Mouse (Mus musculus) megakaryocyte, embryonic 14.5 days (primary cell): ENCODE data around the gene Slc25a38. TPM values are rescaled to one million over a fixed set of nuclear protein-coding genes. Genes with fewer than 3 reads are reported as not detected.

Experiments used
- H3K27me3 ChIP-seq: replicated peaks from 2 replicates; pipeline ENCODE3; 2012; ENCODE audit warnings: inconsistent platforms
- H3K36me3 ChIP-seq: replicated peaks from 2 replicates; pipeline ENCODE3; 2012; ENCODE audit warnings: low read length, inconsistent platforms, mixed read lengths
- H3K4me1 ChIP-seq: 2 replicates; pipeline ENCODE4 v1.6.1; 2012; ENCODE audit warnings: inconsistent platforms
- H3K4me3 ChIP-seq: replicated peaks from 2 replicates; pipeline ENCODE3; 2012; ENCODE audit warnings: moderate library complexity, mild to moderate bottlenecking, inconsistent platforms
- H3K9me3 ChIP-seq: 2 replicates; pipeline ENCODE4 v1.6.1; 2012; ENCODE audit warnings: inconsistent platforms
- FLI1 ChIP-seq: IDR thresholded peaks from 2 replicates; pipeline ENCODE4 v1.6.1; 2012; ENCODE audit warnings: low read length, inconsistent platforms, mixed read lengths
- GATA1 ChIP-seq: IDR thresholded peaks from 3 replicates; pipeline ENCODE4 v1.6.1; 2012; ENCODE audit warnings: mixed read lengths, low read length, inconsistent platforms, borderline replicate concordance
- polyA plus RNA-seq: library from polyadenylated mRNA; stranded (reverse); fragments of >175 nt; gene quantifications from 2 replicates; pipeline ENCODE4 v1.2.3, GENCODE M21; 2012; ENCODE audit warnings: low replicate concordance; ENCODE audit not compliant: insufficient read depth

Slc25a38 gene
- polyA plus RNA-seq: 45.8 and 48.0 TPM in 2 replicates

- no peaks in the 10 kb centered on the region for H3K27me3 ChIP-seq
- TF ChIP-seq FLI1: peak; percentile 61; the same call in 1 of the 2 replicates
- no peak for TF ChIP-seq GATA1
- no peaks in the 10 kb centered on the region for H3K9me3 ChIP-seq
- H3K4me1 ChIP-seq: peaks cover 44% of the 10 kb centered on the region
- H3K36me3 ChIP-seq: peaks cover 4% of the 10 kb centered on the region
- peak within 1 kb of the TSS; percentile 94 for H3K4me3 ChIP-seq
These were observed at the start of gene Slc25a38 for GRCm38 (mm10) chr9:120110211-120111018. Gene Slc25a38, plus strand, starts transcription at chr9:120110374.

DNA sequence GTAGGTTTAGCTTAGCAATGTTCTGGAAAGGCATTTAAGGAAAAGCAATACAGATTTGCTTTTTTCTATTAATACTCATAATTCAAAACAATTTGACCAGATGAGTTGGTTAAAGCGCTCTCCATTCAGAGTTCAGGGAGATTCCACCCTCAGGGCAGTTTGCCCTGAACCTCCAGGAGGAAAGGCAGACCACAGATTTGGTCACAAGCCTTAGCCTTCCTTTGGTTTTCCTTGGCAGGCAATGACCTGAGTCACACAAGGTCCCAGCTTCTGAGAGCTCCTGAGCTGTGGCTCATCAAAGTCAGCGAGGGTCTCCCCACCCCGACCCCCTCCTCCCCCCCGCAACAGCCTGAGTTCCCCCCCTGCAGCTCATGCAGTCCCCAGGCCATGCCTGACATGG is 45.9 kb upstream of the Slc25a38 start:
- TF ChIP-seq FLI1: no peak
- no peak for TF ChIP-seq GATA1
- Histone ChIP-seq H3K36me3 (no peaks in the 10 kb centered on the region), H3K9me3 (peaks cover 8% of the 10 kb centered on the region; the same call in 1 of the 2 replicates), H3K4me3 (no peak overlapping the region), H3K4me1 (peaks cover 11% of the 10 kb centered on the region), H3K27me3 (peaks cover 16% of the 10 kb centered on the region)

GRCm38 (mm10) chr9:120067609-120068008 is 42.6 kb upstream of the Slc25a38 start:
- Histone ChIP-seq H3K27me3 (peaks cover 26% of the 10 kb centered on the region), H3K9me3 (no peaks in the 10 kb centered on the region), H3K4me3 (no peak overlapping the region), H3K4me1 (peaks cover 20% of the 10 kb centered on the region), H3K36me3 (no peaks in the 10 kb centered on the region)
- TF ChIP-seq FLI1 (no peak), GATA1 (no peak)

- TF ChIP-seq GATA1 (no peak), FLI1 (no peak)
- H3K36me3 ChIP-seq: no peaks in the 10 kb centered on the region
- H3K27me3 ChIP-seq: peaks cover 26% of the 10 kb centered on the region
- peak overlapping the region; percentile 48 for H3K4me3 ChIP-seq
- peaks cover 23% of the 10 kb centered on the region for H3K4me1 ChIP-seq
- no peaks in the 10 kb centered on the region for H3K9me3 ChIP-seq
These were observed 42.1 kb upstream of the Slc25a38 start for GRCm38 (mm10) chr9:120068047-120068446.

- TF ChIP-seq GATA1 (no peak), FLI1 (no peak)
These were observed 40.4 kb upstream of the Slc25a38 start, which contains the start of gene Cx3cr1 for GRCm38 (mm10) chr9:120069779-120070178. Gene Cx3cr1, minus strand, starts transcription at chr9:120069879.

DNA sequence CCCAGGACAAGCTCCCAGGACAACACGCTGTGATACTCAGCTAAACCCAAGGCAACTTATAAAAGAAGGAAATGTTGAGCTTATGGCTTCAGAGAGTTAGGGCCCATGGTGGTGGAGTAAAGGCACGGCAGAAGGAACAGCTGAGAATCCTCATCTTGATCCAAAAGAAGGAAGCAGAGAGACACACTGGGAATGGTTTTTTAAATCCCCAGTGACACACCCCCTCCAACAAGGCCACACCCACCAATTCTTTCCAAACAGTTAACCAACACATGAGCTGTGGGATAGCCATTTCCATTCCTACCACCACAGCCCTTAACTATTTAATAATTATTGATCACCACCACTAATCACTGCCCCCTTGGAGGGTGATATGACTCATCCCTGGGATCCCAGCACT is 38.9 kb upstream of the Slc25a38 start:
- Histone ChIP-seq H3K4me3 (no peak overlapping the region), H3K4me1 (peaks cover 26% of the 10 kb centered on the region), H3K9me3 (no peaks in the 10 kb centered on the region), H3K27me3 (peaks cover 24% of the 10 kb centered on the region), H3K36me3 (no peaks in the 10 kb centered on the region)
- TF ChIP-seq GATA1 (no peak), FLI1 (no peak)

More at GRCm38 (mm10) chr9:120069779-120070178, 40.4 kb upstream of the Slc25a38 start, which contains the start of gene Cx3cr1:
- no peaks in the 10 kb centered on the region for H3K9me3 ChIP-seq
- peaks cover 26% of the 10 kb centered on the region for H3K27me3 ChIP-seq
- H3K36me3 ChIP-seq: no peaks in the 10 kb centered on the region
- peaks cover 26% of the 10 kb centered on the region for H3K4me1 ChIP-seq
- peak within 1 kb of the TSS; percentile 60 for H3K4me3 ChIP-seq

GRCm38 (mm10) chr9:120073169-120073568 is 37.0 kb upstream of the Slc25a38 start:
- peaks cover 22% of the 10 kb centered on the region for H3K4me1 ChIP-seq
- H3K36me3 ChIP-seq: no peaks in the 10 kb centered on the region
- no peak overlapping the region for H3K4me3 ChIP-seq
- no peaks in the 10 kb centered on the region for H3K9me3 ChIP-seq
- peaks cover 27% of the 10 kb centered on the region for H3K27me3 ChIP-seq
- TF ChIP-seq GATA1 (no peak), FLI1 (no peak)

GRCm38 (mm10) chr9:120074516-120074915 is 35.7 kb upstream of the Slc25a38 start:
- no peaks in the 10 kb centered on the region for H3K36me3 ChIP-seq
- peaks cover 22% of the 10 kb centered on the region for H3K27me3 ChIP-seq
- H3K4me1 ChIP-seq: peaks cover 16% of the 10 kb centered on the region
- no peaks in the 10 kb centered on the region for H3K9me3 ChIP-seq
- H3K4me3 ChIP-seq: no peak overlapping the region
- no peak for TF ChIP-seq GATA1
- TF ChIP-seq FLI1: no peak

GRCm38 (mm10) chr9:120078241-120078640 is 31.9 kb upstream of the Slc25a38 start:
- H3K4me3 ChIP-seq: no peak overlapping the region
- H3K4me1 ChIP-seq: peaks cover 6% of the 10 kb centered on the region; the same call in 1 of the 2 replicates
- no peaks in the 10 kb centered on the region for H3K36me3 ChIP-seq
- H3K9me3 ChIP-seq: peaks cover 6% of the 10 kb centered on the region; the same call in 1 of the 2 replicates
- H3K27me3 ChIP-seq: peaks cover 16% of the 10 kb centered on the region
- no peak for TF ChIP-seq GATA1
- TF ChIP-seq FLI1: no peak

- Histone ChIP-seq H3K27me3 (peaks cover 22% of the 10 kb centered on the region), H3K36me3 (no peaks in the 10 kb centered on the region), H3K4me3 (no peak overlapping the region), H3K4me1 (peaks cover 7% of the 10 kb centered on the region; the same call in 1 of the 2 replicates), H3K9me3 (peaks cover 6% of the 10 kb centered on the region; the same call in 1 of the 2 replicates)
- TF ChIP-seq GATA1: no peak
- TF ChIP-seq FLI1: no peak
These were observed 30.3 kb upstream of the Slc25a38 start for GRCm38 (mm10) chr9:120079901-120080300.
